In the genomic region with DNA sequence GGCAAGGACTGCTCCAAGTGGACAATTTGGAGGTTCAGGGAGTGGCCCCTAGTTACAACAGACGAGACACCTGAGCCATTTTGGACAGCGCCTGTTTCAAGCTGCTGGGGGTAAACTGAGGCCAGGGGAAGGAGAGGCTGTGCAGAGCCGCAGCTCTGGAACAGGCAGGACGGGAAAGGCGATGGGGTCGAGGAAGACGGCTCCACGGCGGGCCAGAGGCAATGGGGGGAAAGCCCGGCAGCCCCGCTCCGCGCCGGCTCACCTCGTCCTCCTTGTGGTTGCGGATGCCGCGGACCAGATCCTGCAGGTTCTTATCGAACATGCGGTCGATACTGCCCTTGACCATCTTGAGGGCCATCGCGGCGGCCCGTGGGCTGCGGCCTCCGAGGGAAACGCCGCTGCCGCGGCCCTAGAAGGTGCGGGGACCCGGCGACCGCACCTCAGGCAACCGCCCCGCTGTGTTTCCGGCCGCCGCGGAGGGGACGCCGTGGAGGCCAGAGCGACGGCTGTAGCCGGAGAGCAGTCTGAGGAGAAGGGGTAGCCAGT, we compare ENCODE assay signal across 9 mouse cellular contexts. TPM values are rescaled to one million over a fixed set of nuclear protein-coding genes. Genes with fewer than 3 reads are reported as not detected.
DNase-seq lines count a peak whose midpoint lies in the region; ATAC-seq and TF ChIP-seq lines count a peak whose summit lies in the region.
"Had no signal": no experiment of that assay in that cellular context is flagged by ENCODE, and none has a peak within 500 bp of the region (broad histone marks: within the 10 kb centered on the region; RNA-seq: fewer than 3 reads in every experiment).

No protein-coding gene starts in this region.

- peaks cover 3% of the 10 kb centered on the region for H3K36me3 ChIP-seq in heart, adult 2 months (ENCODE audit: control insufficient read depth, insufficient read depth, low read length)
- H3K36me3 ChIP-seq in testis, adult 2 months (ENCODE audit: control insufficient read depth, insufficient read depth, low read length), result no peaks in the 10 kb centered on the region
- H3K36me3 ChIP-seq in intestine, embryonic 15.5 days, result peaks cover 5% of the 10 kb centered on the region; the same call in 1 of the 2 replicates
- no peaks in the 10 kb centered on the region for H3K36me3 ChIP-seq in midbrain, postnatal 0 days (ENCODE audit: insufficient read depth, low read length)

- H3K4me1 ChIP-seq in heart, adult 2 months (ENCODE audit: control insufficient read depth, insufficient read depth, low read length), result peaks cover 20% of the 10 kb centered on the region
- H3K4me1 ChIP-seq in testis, adult 2 months (ENCODE audit: control insufficient read depth, insufficient read depth, low read length), result peaks cover 2% of the 10 kb centered on the region; the same call in 1 of the 2 replicates
- H3K4me1 ChIP-seq in intestine, embryonic 15.5 days (replicated peaks), result peaks cover 30% of the 10 kb centered on the region
- peaks cover 17% of the 10 kb centered on the region for H3K4me1 ChIP-seq in midbrain, postnatal 0 days (ENCODE audit: insufficient read depth, low read length)

- H3K4me3 ChIP-seq in heart, adult 2 months, result peak overlapping the region; percentile 92
- peak overlapping the region; percentile 96 for H3K4me3 ChIP-seq in testis, adult 2 months (ENCODE audit: control insufficient read depth, low read depth, low read length)
- peak overlapping the region; percentile 89 for H3K4me3 ChIP-seq in intestine, embryonic 15.5 days (replicated peaks)
- peak overlapping the region; percentile 100 for H3K4me3 ChIP-seq in midbrain, postnatal 0 days (ENCODE audit: low read depth, low read length)

- no peak for DNase-seq in heart, adult 2 months
- no peak for DNase-seq in heart, adult 11 months
- DNase-seq in testis, postnatal 10 days (ENCODE audit: low spot score), result no peak
- DNase-seq in midbrain, postnatal 0 days (ENCODE audit: low spot score), result no peak
- DNase-seq in urinary bladder, adult 2 months (ENCODE audit: low spot score), result no peak

- TF ChIP-seq EP300 in heart, adult 2 months (IDR thresholded peaks at IDR 0.05; ENCODE audit: insufficient read depth, low read depth, low read length), result no peak

- H3K27me3 ChIP-seq in heart, adult 2 months (ENCODE audit: control insufficient read depth, insufficient read depth, low read length), result no peaks in the 10 kb centered on the region
- no peaks in the 10 kb centered on the region for H3K27me3 ChIP-seq in testis, adult 2 months (ENCODE audit: control insufficient read depth, insufficient read depth, low read length)
- no peaks in the 10 kb centered on the region for H3K27me3 ChIP-seq in intestine, embryonic 15.5 days (replicated peaks)
- no peaks in the 10 kb centered on the region for H3K27me3 ChIP-seq in midbrain, postnatal 0 days (ENCODE audit: insufficient read depth, low read length)
- H3K27me3 ChIP-seq: Patski had no signal

- H3K9me3 ChIP-seq in intestine, embryonic 15.5 days, result no peaks in the 10 kb centered on the region
- no peaks in the 10 kb centered on the region for H3K9me3 ChIP-seq in midbrain, postnatal 0 days (ENCODE audit: low read length)

- peak; percentile 48 for ATAC-seq in intestine, embryonic 15.5 days
- peak; percentile 4; the same call in 1 of the 2 replicates for ATAC-seq in midbrain, postnatal 0 days (ENCODE audit: low FRiP score)
- no peak for ATAC-seq in erythroid progenitor cell, adult 5-6 weeks (replicated peaks; ENCODE audit: low FRiP score, poor library complexity, severe bottlenecking)

- peak overlapping the region; percentile 88 for H3K4me2 ChIP-seq in intestine, embryonic 15.5 days (replicated peaks)
- peak overlapping the region; percentile 98 for H3K4me2 ChIP-seq in midbrain, postnatal 0 days (ENCODE audit: low read depth, low read length, poor library complexity, severe bottlenecking)

- WGBS in heart, adult 2 months, result under 1% methylated on average over 46 of the region's 46 CpGs
- WGBS in intestine, embryonic 15.5 days, result under 1% methylated on average over 46 of the region's 46 CpGs
- under 1% methylated on average over 45 of the region's 46 CpGs for WGBS in midbrain, postnatal 0 days

- no peak for TF ChIP-seq CTCF in heart, adult 2 months (IDR thresholded peaks at IDR 0.05)
- TF ChIP-seq CTCF in testis, adult 2 months (IDR thresholded peaks at IDR 0.05; ENCODE audit: control insufficient read depth, insufficient read depth, insufficient replicate concordance, low read depth, low read length), result no peak
- TF ChIP-seq CTCF in midbrain, postnatal 0 days (IDR thresholded peaks at IDR 0.05), result no peak

- H3K27ac ChIP-seq in heart, adult 2 months, result peak overlapping the region; percentile 92
- H3K27ac ChIP-seq in testis, adult 2 months (ENCODE audit: control insufficient read depth, insufficient read depth, low read depth, low read length), result peak overlapping the region; percentile 72
- H3K27ac ChIP-seq in intestine, embryonic 15.5 days, result peak overlapping the region; percentile 65
- peak overlapping the region; percentile 90 for H3K27ac ChIP-seq in midbrain, postnatal 0 days (ENCODE audit: low read depth, low read length)

- TF ChIP-seq POLR2A in heart, adult 2 months (IDR thresholded peaks at IDR 0.05; ENCODE audit: insufficient read depth, low read depth, low read length), result no peak
- TF ChIP-seq POLR2A in testis, adult 2 months (IDR thresholded peaks at IDR 0.05; ENCODE audit: control insufficient read depth, low read depth, low read length), result no peak

- peak overlapping the region; percentile 93 for H3K9ac ChIP-seq in heart, adult 2 months (ENCODE audit: low read depth, low read length)
- peak overlapping the region; percentile 94 for H3K9ac ChIP-seq in intestine, embryonic 15.5 days
- H3K9ac ChIP-seq in midbrain, postnatal 0 days (replicated peaks; ENCODE audit: low read length, poor library complexity, severe bottlenecking), result peak overlapping the region; percentile 99

- intact Hi-C loops in heart, adult 2 months (cut with DNase I), result loop anchor here (2.0 to 10.0 kb wide), 2 partner anchors 39 to 433 kb away; a partner anchor contains a TSS

- H3K79me2 ChIP-seq in heart, adult 2 months (replicated peaks; ENCODE audit: control insufficient read depth, insufficient read depth, low read length), result peaks cover 13% of the 10 kb centered on the region

RNA-seq across cellular contexts. Expression of a gene that starts 0.4 kb away (rescaled TPM):
- 10 to 100 TPM; 40.2 to 42.6 TPM for total RNA-seq in heart, adult 2 months (2021)
- 52.9 and 66.5 TPM in 2 replicates for polyA plus RNA-seq in heart, adult 2 months (2012; rRNA removed)
- 178 and 195 TPM in 2 replicates for polyA plus RNA-seq in testis, adult 2 months (2012; rRNA removed)
- polyA plus RNA-seq in intestine, embryonic 15.5 days (2015; fragmentation: Nextera tagmentation; extraction: Ambion mirVana), result 70.5 and 71.4 TPM in 2 replicates
- 182 and 183 TPM in 2 replicates for total RNA-seq in midbrain, postnatal 0 days (2014; rRNA removed)
- 95.4 and 105 TPM in 2 replicates for polyA plus RNA-seq in midbrain, postnatal 0 days (2015; fragmentation: Nextera tagmentation; extraction: Ambion mirVana)
- 96.3 and 108 TPM in 2 replicates for polyA plus RNA-seq in urinary bladder, adult 2 months (2012; rRNA removed)
- 42.8 and 69.6 TPM in 2 replicates for total RNA-seq in erythroid progenitor cell, adult 5-6 weeks (2015; ENCODE audit: low replicate concordance)
- total RNA-seq in erythroid progenitor cell, adult 5-6 weeks (2017; ENCODE audit: low replicate concordance), result 66.0 and 111 TPM in 2 replicates

RNA-seq across cellular contexts. Expression of a gene that starts 13.3 kb away (rescaled TPM):
- 10 to 100 TPM; 18.8 to 19.6 TPM for total RNA-seq in heart, adult 2 months (2021)
- 35.0 and 39.6 TPM in 2 replicates for polyA plus RNA-seq in heart, adult 2 months (2012; rRNA removed)
- 168 and 189 TPM in 2 replicates for polyA plus RNA-seq in testis, adult 2 months (2012; rRNA removed)
- polyA plus RNA-seq in intestine, embryonic 15.5 days (2015; fragmentation: Nextera tagmentation; extraction: Ambion mirVana), result 12.0 and 14.2 TPM in 2 replicates
- total RNA-seq in midbrain, postnatal 0 days (2014; rRNA removed), result 23.8 and 34.4 TPM in 2 replicates
- 9.9 and 13.4 TPM in 2 replicates for polyA plus RNA-seq in midbrain, postnatal 0 days (2015; fragmentation: Nextera tagmentation; extraction: Ambion mirVana)
- polyA plus RNA-seq in urinary bladder, adult 2 months (2012; rRNA removed), result 6.7 and 17.2 TPM in 2 replicates
- total RNA-seq in erythroid progenitor cell, adult 5-6 weeks (2015; ENCODE audit: low replicate concordance), result 69.6 and 105 TPM in 2 replicates
- total RNA-seq in erythroid progenitor cell, adult 5-6 weeks (2017; ENCODE audit: low replicate concordance), result 51.7 and 61.7 TPM in 2 replicates

RNA-seq across cellular contexts. Expression of a gene that starts 39.7 kb away (rescaled TPM):
- total RNA-seq in heart, adult 2 months (2021), result 1 to 10 TPM; 3.4 to 3.8 TPM
- 13.3 and 15.6 TPM in 2 replicates for polyA plus RNA-seq in heart, adult 2 months (2012; rRNA removed)
- 339 and 385 TPM in 2 replicates for polyA plus RNA-seq in testis, adult 2 months (2012; rRNA removed)
- polyA plus RNA-seq in intestine, embryonic 15.5 days (2015; fragmentation: Nextera tagmentation; extraction: Ambion mirVana), result 22.3 and 26.5 TPM in 2 replicates
- total RNA-seq in midbrain, postnatal 0 days (2014; rRNA removed), result 26.3 and 48.0 TPM in 2 replicates
- polyA plus RNA-seq in midbrain, postnatal 0 days (2015; fragmentation: Nextera tagmentation; extraction: Ambion mirVana), result 44.0 and 47.4 TPM in 2 replicates
- polyA plus RNA-seq in urinary bladder, adult 2 months (2012; rRNA removed), result 68.7 and 88.2 TPM in 2 replicates
- total RNA-seq in erythroid progenitor cell, adult 5-6 weeks (2015; ENCODE audit: low replicate concordance), result 21.4 and 36.4 TPM in 2 replicates
- 3.3 and 3.8 TPM in 2 replicates for total RNA-seq in erythroid progenitor cell, adult 5-6 weeks (2017; ENCODE audit: low replicate concordance)

RNA-seq across cellular contexts. Expression of a gene that starts 39.9 kb away (rescaled TPM):
- total RNA-seq in heart, adult 2 months (2021), result 1 to 10 TPM; 7.4 to 7.6 TPM
- 11.7 and 13.6 TPM in 2 replicates for polyA plus RNA-seq in heart, adult 2 months (2012; rRNA removed)
- polyA plus RNA-seq in testis, adult 2 months (2012; rRNA removed), result 11.1 and 12.5 TPM in 2 replicates
- polyA plus RNA-seq in intestine, embryonic 15.5 days (2015; fragmentation: Nextera tagmentation; extraction: Ambion mirVana), result 40.4 and 43.0 TPM in 2 replicates
- total RNA-seq in midbrain, postnatal 0 days (2014; rRNA removed), result 66.6 and 75.1 TPM in 2 replicates
- polyA plus RNA-seq in midbrain, postnatal 0 days (2015; fragmentation: Nextera tagmentation; extraction: Ambion mirVana), result 44.9 and 48.5 TPM in 2 replicates
- polyA plus RNA-seq in urinary bladder, adult 2 months (2012; rRNA removed), result 24.5 and 29.1 TPM in 2 replicates
- total RNA-seq in erythroid progenitor cell, adult 5-6 weeks (2015; ENCODE audit: low replicate concordance), result 19.5 and 32.3 TPM in 2 replicates
- total RNA-seq in erythroid progenitor cell, adult 5-6 weeks (2017; ENCODE audit: low replicate concordance), result 9.0 and 25.7 TPM in 2 replicates

RNA-seq across cellular contexts. Expression of a gene that starts 56.3 kb away (rescaled TPM):
- 10 to 100 TPM; 27.3 to 30.4 TPM for total RNA-seq in heart, adult 2 months (2021)
- 18.4 and 19.7 TPM in 2 replicates for polyA plus RNA-seq in heart, adult 2 months (2012; rRNA removed)
- polyA plus RNA-seq in testis, adult 2 months (2012; rRNA removed), result 65.7 and 67.4 TPM in 2 replicates
- 63.7 and 69.7 TPM in 2 replicates for polyA plus RNA-seq in intestine, embryonic 15.5 days (2015; fragmentation: Nextera tagmentation; extraction: Ambion mirVana)
- total RNA-seq in midbrain, postnatal 0 days (2014; rRNA removed), result 18.3 and 34.2 TPM in 2 replicates
- polyA plus RNA-seq in midbrain, postnatal 0 days (2015; fragmentation: Nextera tagmentation; extraction: Ambion mirVana), result 61.5 and 64.3 TPM in 2 replicates
- polyA plus RNA-seq in urinary bladder, adult 2 months (2012; rRNA removed), result 47.0 and 47.7 TPM in 2 replicates
- total RNA-seq in erythroid progenitor cell, adult 5-6 weeks (2015; ENCODE audit: low replicate concordance), result 34.2 and 48.6 TPM in 2 replicates
- total RNA-seq in erythroid progenitor cell, adult 5-6 weeks (2017; ENCODE audit: low replicate concordance), result 16.8 and 18.1 TPM in 2 replicates
